Mouse (Mus musculus): ENCODE measurements around the gene Rpl10. TPM values are rescaled to one million over a fixed set of nuclear protein-coding genes. Genes with fewer than 3 reads are reported as not detected.

Gene Rpl10
- polyA plus RNA-seq, 1 experiment from 2014 or later = 828 TPM

DNA sequence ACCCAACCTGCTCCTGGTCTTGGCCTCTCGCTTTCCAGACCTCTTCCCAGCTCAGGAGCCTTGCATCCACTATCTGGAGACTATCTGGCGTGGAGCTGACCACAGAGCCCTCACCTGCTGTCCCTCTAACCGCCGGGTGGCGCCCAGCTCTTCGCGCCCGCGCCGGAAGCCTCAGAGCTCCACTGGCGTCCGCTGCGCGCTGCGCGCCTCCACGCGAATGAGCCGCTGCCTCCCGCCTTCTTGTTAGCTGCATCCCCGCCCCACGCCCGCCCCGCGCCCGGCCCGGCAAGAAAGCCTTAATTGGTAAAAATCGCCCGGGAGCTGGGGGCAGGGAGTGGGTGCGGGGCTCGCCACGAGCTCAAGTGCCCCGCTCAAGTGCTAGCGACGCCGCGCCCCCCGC lies 21.0 kb upstream of the Rpl10 start, which contains the start of gene Flna:
Flna (minus strand) TSS at position 206 of the 400 bp plus-strand sequence.
- 17% methylated on average over 37 of the region's 38 CpGs for WGBS

DNA sequence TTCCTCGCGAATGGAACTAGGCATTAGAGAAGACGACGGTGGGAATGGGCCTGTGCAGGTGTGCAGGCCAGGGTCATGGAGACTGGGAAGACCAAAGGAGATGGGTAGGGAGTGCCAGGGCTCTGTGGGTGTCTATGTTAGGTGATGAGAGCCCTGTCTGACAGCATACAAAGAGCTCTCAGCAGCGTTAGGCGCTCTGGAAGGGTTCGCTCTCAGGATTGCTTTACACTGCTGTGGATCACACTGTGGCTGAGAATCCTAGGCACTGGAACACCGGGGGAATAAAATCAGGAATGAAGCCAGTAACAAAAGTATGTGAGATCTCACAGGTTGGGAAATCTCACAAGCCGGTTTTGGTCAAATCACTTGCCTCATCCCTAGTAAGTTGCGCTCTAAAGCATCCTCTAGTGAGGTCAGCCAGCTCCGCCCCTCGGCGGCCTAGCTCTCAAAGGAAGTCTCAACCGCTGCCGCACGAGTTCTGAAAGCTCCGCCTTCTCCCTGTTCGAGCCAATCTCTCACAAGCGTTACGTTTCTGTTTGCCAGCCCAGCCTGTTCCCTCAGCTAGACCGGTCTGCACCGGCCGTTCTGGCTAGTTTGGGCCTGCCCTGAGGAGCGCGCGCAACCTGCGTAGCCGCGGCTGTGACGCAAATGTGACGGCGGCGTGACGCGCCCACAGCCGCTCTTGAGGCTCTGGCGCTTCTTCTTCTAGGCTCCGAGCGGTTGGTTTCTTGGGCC lies 16.3 kb upstream of the Rpl10 start, which contains the start of gene Emd:
Emd (plus strand) TSS at position 535 of the 735 bp plus-strand sequence.
- whole genome bisulfite sequencing = 17% methylated on average over 39 of the region's 39 CpGs
- Histone ChIP-seq H3K27me3 (no peaks in the 10 kb centered on the region), H3K4me2 (replicated peaks) (peak within 1 kb of the TSS; percentile 73), H3K36me3 (peaks cover 23% of the 10 kb centered on the region), H3K4me1 (peaks cover 5% of the 10 kb centered on the region; the same call in 1 of the 2 replicates), H3K4me3 (peak within 1 kb of the TSS; percentile 59), H3K9me3 (no peaks in the 10 kb centered on the region), H3K9ac (peak within 1 kb of the TSS; percentile 81), H3K27ac (peak within 1 kb of the TSS; percentile 90)
- ATAC-seq (ENCODE audit: low FRiP score, low read depth) = peak; percentile 97

More for the DNA sequence above, 21.0 kb upstream of the Rpl10 start, which contains the start of gene Flna:
- H3K9me3 ChIP-seq = no peaks in the 10 kb centered on the region
- H3K27ac ChIP-seq = peak within 1 kb of the TSS; percentile 73
- no peak for ATAC-seq (ENCODE audit: low FRiP score, low read depth)
- peak within 1 kb of the TSS; percentile 64 for H3K4me2 ChIP-seq (replicated peaks)
- H3K4me3 ChIP-seq = peak within 1 kb of the TSS; percentile 43
- H3K27me3 ChIP-seq = no peaks in the 10 kb centered on the region
- 0 out of 2 replicates have a peak, but pooled peaks cover 4% of the 10 kb centered on the region for H3K4me1 ChIP-seq
- H3K36me3 ChIP-seq = no peaks in the 10 kb centered on the region
- H3K9ac ChIP-seq = peak within 1 kb of the TSS; percentile 67

DNA sequence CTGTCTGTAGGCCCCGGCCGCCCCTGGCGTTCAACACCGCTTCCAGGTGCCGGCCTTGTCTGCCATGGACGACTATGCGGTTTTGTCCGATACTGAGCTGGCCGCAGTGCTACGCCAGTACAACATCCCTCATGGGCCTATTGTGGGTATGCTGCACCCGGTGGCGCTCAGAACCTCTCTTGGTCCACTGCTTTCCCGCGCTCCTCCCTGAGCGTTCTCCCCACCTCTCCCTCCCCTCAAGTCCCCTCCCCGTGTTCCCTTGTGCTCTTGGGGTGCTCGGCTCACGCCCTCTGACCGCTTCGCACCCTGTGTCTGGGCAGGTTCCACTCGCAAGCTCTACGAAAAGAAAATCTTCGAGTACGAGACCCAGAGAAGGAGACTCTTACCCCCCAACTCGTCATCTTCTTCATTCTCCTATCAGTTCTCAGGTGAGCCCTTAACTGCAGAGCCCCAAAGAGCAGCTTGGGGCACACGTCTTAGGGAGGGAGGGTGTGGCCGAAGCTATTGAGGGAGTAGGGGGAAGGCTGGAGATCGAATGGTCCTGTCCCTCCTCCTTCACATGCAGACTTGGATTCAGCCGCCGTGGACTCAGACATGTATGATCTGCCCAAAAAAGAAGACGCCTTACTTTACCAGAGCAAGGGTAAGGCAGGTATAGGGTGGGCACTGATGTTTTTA lies 15.6 kb upstream of the Rpl10 start:
- peak; percentile 63 for ATAC-seq (ENCODE audit: low FRiP score, low read depth)
- peak overlapping the region; percentile 90 for H3K27ac ChIP-seq
- H3K27me3 ChIP-seq = no peaks in the 10 kb centered on the region
- peaks cover 23% of the 10 kb centered on the region for H3K36me3 ChIP-seq
- peaks cover 5% of the 10 kb centered on the region; the same call in 1 of the 2 replicates for H3K4me1 ChIP-seq
- H3K4me3 ChIP-seq = peak overlapping the region; percentile 59
- 15% methylated on average over 31 of the region's 31 CpGs for WGBS
- H3K9me3 ChIP-seq = no peaks in the 10 kb centered on the region
- peak overlapping the region; percentile 73 for H3K4me2 ChIP-seq (replicated peaks)
- peak overlapping the region; percentile 81 for H3K9ac ChIP-seq

DNA sequence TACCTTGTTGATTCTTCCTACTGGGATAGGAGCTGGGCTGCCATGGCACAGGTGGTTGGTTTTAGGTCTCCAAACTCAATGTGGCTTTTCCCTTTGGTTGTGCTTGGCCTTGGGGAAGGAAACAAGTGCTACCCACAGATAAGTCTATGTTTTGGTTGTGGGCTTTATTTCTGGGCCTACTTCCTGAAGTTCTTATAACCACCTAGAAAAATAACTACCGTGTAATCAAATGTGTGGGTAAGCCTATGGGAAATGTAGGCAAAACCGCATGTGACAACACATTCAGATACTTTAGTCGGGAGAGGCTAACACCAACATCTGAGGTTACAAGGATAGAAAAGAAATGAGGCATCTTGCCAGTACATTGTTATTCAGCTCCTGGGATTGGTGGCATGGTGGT lies 12.9 kb upstream of the Rpl10 start:
- no peaks in the 10 kb centered on the region for H3K9me3 ChIP-seq
- H3K4me2 ChIP-seq (replicated peaks) = no peak overlapping the region
- no peak overlapping the region for H3K27ac ChIP-seq
- no peak overlapping the region for H3K4me3 ChIP-seq
- peaks cover 5% of the 10 kb centered on the region; the same call in 1 of the 2 replicates for H3K4me1 ChIP-seq
- H3K9ac ChIP-seq = no peak overlapping the region
- no peak for ATAC-seq (ENCODE audit: low FRiP score, low read depth)
- peaks cover 23% of the 10 kb centered on the region for H3K36me3 ChIP-seq
- WGBS = 94% methylated on average over 3 of the region's 3 CpGs
- H3K27me3 ChIP-seq = no peaks in the 10 kb centered on the region

DNA sequence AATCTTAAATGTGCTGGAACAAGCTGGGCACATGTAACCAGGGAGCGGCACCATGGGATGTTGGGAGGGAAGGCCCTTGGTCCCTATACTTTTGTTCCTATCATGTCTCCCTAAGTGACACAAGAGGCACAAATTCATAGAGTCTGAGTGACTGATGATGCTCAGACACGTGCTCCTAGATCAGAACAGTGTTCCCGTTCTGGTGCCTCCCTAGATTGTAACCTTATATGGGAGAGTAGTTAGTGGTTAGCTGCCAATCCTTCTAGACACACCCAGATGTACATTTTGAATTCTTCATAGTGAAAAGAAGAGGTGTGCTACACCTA lies 913 bp upstream of the Rpl10 start:
- H3K27ac ChIP-seq = peak overlapping the region; percentile 96
- WGBS = 16% methylated on average over 3 of the region's 3 CpGs
- peaks cover 8% of the 10 kb centered on the region; the same call in 1 of the 2 replicates for H3K36me3 ChIP-seq
- peak; percentile 7; the same call in 1 of the 2 replicates for ATAC-seq (ENCODE audit: low FRiP score, low read depth)
- no peaks in the 10 kb centered on the region for H3K9me3 ChIP-seq
- peak overlapping the region; percentile 59 for H3K4me2 ChIP-seq (replicated peaks)
- H3K4me3 ChIP-seq = peak overlapping the region; percentile 60
- H3K27me3 ChIP-seq = no peaks in the 10 kb centered on the region
- H3K4me1 ChIP-seq = no peaks in the 10 kb centered on the region
- H3K9ac ChIP-seq = peak overlapping the region; percentile 64

DNA sequence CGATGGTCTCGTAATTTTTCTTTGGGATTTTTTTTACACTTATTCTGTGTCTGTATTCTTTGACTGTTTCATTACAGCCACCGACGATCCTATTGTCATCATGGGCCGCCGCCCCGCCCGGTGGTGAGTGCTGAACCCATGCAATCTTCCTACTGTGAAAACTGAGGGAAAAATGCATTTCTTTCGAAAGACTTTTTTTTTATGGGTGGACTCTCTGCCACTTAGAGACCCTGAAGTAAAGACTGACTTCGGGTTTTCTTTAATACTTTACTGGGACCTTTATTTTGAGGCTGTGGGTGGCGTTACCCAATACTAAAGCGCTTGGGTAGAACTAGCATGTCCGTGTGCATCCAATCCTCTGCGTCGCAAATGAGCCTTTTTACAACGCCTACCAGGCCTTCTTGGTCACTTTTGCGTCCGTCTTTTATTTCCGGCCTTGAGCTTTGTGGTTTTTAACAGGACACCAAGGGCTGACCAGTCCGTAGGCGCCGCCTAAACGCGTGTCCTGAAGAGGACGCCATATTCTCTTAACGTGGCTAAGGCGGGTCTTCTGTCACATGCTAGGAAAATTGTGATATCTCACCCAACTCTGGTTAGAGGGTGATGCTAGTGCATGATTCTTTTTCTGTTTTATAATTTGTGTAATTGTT lies 415 bp downstream of the Rpl10 start:
- Histone ChIP-seq H3K9me3 (no peaks in the 10 kb centered on the region), H3K4me2 (replicated peaks) (peak overlapping the region; percentile 64), H3K9ac (peak overlapping the region; percentile 83), H3K27ac (peak overlapping the region; percentile 74), H3K27me3 (no peaks in the 10 kb centered on the region), H3K36me3 (peaks cover 8% of the 10 kb centered on the region; the same call in 1 of the 2 replicates), H3K4me3 (peak overlapping the region; percentile 60), H3K4me1 (no peaks in the 10 kb centered on the region)
- ATAC-seq (ENCODE audit: low FRiP score, low read depth) = peak; percentile 1; the same call in 1 of the 2 replicates
- WGBS = 16% methylated on average over 27 of the region's 27 CpGs

DNA sequence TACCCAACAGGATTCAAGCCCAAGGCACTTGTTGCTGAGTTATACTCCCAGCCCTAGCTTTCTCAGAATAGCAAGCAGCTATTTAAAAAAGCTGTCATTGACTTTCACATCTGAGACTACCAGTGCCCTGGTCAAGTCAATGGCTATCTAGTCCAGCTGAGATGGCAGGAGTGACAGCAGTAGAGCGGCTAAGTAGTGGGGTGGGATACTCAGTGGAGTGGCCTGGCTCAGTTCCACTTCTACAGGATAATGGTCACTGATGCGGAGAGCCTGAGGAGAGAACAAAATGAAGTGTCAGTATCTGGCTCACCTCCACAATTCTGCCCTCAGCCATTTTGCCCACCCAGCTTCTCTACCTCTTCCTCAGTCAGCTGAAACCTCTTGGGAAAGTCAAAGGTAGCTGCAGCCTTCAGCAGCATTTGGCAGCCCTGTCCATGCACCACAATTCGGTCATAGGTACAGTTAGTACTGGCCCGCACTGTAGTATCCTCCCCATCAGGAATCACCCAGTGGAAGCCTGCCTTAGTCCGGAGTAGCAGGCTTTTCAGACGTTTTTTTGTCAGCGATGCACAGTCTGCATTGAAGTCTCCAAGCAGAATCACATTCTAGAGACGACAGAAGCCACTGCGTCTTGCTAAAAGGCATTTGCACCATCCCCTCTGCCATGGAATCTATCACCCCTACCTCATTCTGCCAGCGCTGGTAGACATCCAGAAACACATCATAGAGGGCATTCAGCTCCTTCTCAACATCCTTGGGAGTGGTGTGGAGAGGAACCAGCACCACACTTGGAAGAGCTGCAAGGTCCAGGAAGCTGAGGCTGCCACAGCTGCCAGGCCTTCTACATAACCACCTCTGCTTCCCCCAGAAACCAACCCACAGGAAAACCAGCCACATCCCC lies 3.1 kb downstream of the Rpl10 start:
- ATAC-seq (ENCODE audit: low FRiP score, low read depth) = no peak
- Histone ChIP-seq H3K4me1 (no peaks in the 10 kb centered on the region), H3K36me3 (peaks cover 8% of the 10 kb centered on the region; the same call in 1 of the 2 replicates), H3K4me3 (no peak overlapping the region), H3K9ac (no peak overlapping the region), H3K27me3 (no peaks in the 10 kb centered on the region), H3K27ac (no peak overlapping the region), H3K4me2 (replicated peaks) (no peak overlapping the region), H3K9me3 (no peaks in the 10 kb centered on the region)
- 31% methylated on average over 10 of the region's 10 CpGs for WGBS

DNA sequence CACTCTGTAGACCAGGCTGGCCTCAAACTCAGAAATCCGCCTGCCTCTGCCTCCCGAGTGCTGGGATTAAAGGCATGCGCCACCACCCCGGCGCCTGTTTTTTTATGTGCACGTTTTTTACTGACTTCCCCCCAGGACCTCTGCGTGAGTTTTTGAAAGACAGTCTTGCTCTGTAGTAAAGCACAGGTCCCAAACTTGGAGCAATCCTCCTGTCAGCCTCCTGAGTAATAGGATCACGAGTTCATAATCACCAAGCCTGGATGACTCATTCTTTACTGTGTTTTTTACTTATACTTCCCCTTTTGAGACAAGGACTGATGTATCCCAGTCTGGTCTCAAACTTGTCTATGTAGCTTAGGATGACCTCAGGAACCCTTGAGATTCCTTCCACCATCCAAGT lies 7.3 kb downstream of the Rpl10 start:
- H3K9me3 ChIP-seq = no peaks in the 10 kb centered on the region
- peaks cover 6% of the 10 kb centered on the region; the same call in 1 of the 2 replicates for H3K4me1 ChIP-seq
- H3K36me3 ChIP-seq = 0 out of 2 replicates have a peak, but pooled peaks cover 4% of the 10 kb centered on the region
- H3K4me2 ChIP-seq (replicated peaks) = no peak overlapping the region
- ATAC-seq (ENCODE audit: low FRiP score, low read depth) = no peak
- no peak overlapping the region for H3K4me3 ChIP-seq
- no peak overlapping the region for H3K9ac ChIP-seq
- H3K27me3 ChIP-seq = no peaks in the 10 kb centered on the region
- H3K27ac ChIP-seq = no peak overlapping the region
- WGBS = 71% methylated on average over 8 of the region's 8 CpGs

DNA sequence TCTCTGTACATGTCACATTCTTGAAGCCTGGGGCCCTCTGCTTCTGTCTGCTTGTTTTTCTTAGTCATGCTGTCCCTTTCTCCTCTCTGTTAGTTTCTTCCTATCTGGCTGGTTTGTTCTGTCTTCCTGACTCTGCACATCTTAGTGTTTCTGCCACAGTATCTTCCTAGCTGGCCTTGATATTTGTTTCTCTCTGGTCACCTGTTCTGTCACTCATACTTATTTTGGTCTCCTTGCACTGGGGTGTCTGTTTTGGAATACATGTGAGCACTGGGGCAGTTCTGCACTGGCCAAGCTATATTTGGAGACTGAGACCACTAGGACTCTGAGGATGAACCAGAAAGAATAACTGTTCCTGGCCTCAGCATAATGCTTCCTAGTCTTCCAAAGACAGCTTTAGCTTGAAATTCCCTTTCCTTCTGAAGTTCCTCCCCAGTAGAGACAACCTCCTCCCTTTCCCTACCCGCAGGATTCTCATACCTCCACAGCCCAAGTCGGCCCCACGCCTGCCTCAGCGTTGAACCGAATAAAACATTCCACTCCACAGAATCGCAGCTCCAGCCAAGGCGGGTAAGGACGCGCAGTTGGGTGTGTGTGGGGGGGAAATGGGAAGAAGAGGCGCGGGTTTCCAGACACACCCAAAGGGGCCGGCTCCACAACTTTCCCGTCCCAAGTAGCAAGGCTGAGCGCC lies 10.6 kb downstream of the Rpl10 start:
- no peaks in the 10 kb centered on the region for H3K27me3 ChIP-seq
- H3K4me3 ChIP-seq = peak overlapping the region; percentile 62
- no peaks in the 10 kb centered on the region for H3K36me3 ChIP-seq
- peak overlapping the region; percentile 62 for H3K9ac ChIP-seq
- ATAC-seq (ENCODE audit: low FRiP score, low read depth) = no peak
- H3K4me2 ChIP-seq (replicated peaks) = peak overlapping the region; percentile 76
- H3K4me1 ChIP-seq = peaks cover 13% of the 10 kb centered on the region
- 16% methylated on average over 14 of the region's 14 CpGs for WGBS
- H3K9me3 ChIP-seq = no peaks in the 10 kb centered on the region
- H3K27ac ChIP-seq = peak overlapping the region; percentile 69; the same call in 1 of the 2 replicates

DNA sequence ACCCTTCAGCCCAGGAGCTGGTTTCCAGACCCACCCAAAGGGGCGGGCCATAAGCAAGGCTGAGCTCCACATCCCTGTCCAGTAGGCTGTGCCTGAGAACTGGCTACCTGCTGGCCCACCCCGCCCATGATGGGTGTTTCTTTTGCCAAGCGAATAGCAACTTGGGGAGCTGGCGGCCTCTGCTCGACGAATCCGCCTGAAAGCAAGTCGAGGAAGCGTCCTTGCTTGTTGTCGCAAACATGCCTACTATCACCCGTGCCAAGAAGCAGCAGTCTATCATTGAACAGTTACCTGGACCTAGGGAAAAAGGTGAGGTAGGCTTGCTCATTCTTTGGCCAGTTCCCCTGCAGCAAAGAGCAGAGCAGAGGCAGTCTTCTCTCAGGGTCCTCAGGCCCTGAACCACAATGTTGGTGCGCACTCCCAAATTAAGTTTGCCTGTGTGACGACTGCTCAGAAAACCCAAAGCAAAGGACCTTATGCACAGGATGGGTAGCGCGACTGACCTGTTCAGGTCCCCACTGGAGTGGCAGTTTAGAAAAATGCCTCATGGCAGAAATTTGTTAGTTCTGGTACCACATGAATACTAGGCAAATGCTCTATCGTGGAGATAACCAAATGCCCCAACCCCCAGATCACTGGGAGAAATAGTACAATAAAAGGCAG lies 11.3 kb downstream of the Rpl10 start, which contains the start of the genes Taz and Dnase1l1:
Taz (plus strand) TSS at position 181 of the 663 bp plus-strand sequence.
Dnase1l1 (minus strand) TSS at position 606 of the 663 bp plus-strand sequence.
- Histone ChIP-seq H3K9ac (peak within 1 kb of the TSS; percentile 79), H3K4me3 (peak within 1 kb of the TSS; percentile 62), H3K27me3 (no peaks in the 10 kb centered on the region), H3K4me1 (peaks cover 13% of the 10 kb centered on the region), H3K4me2 (replicated peaks) (peak within 1 kb of the TSS; percentile 76), H3K36me3 (no peaks in the 10 kb centered on the region), H3K9me3 (no peaks in the 10 kb centered on the region), H3K27ac (peak within 1 kb of the TSS; percentile 77)
- peak; percentile 94 for ATAC-seq (ENCODE audit: low FRiP score, low read depth)
- 17% methylated on average over 16 of the region's 16 CpGs for WGBS

Data from limb, embryonic 13.5 days (tissue).